Mouse (Mus musculus) embryonic fibroblast, embryonic 13.5 days (primary cell): ENCODE results near the gene Pigl.
"Not testable (repeated sequence)": the region's sequence is repeated elsewhere in the genome, so short reads cannot be mapped to it uniquely, and the experiment has no call there.

ENCODE experiments used
- CTCF ChIP-seq: IDR thresholded peaks from 2 replicates; pipeline ENCODE4 v1.5.1; 2011; ENCODE audit warnings: mild to moderate bottlenecking, control low read depth, low read length, moderate library complexity, borderline replicate concordance; ENCODE audit not compliant: insufficient read depth
- POLR2A ChIP-seq: IDR thresholded peaks from 2 replicates; pipeline ENCODE4 v1.6.1; 2011; ENCODE audit warnings: low read depth, mild to moderate bottlenecking, control low read depth, low read length, moderate library complexity

DNA sequence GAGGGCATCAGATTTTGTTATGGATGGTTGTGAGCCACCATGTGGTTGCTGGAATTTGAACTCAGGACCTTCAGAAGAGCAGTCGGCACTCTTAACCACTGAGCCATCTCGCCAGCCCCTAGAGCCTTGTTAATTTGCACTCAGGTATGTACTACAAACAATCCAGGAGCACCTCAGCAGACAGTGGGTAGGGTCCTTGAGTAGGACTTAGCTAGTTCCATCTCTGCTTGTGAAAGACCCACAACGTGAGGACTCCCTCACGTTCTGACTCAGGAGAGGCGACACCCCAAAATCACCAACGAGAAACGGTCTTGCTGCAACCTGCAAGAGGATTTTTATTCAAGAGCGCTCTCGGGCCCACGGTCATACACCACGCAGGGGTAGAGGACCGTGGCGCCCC lies 50.1 kb downstream of the Pigl start:
- not testable (repeated sequence) for TF ChIP-seq POLR2A, CTCF
